Mouse (Mus musculus): ENCODE measurements around the gene Pear1. TPM values are rescaled to one million over a fixed set of nuclear protein-coding genes. Genes with fewer than 3 reads are reported as not detected.
A peak's percentile ranks its signal among the peaks of the same experiment; 100 is the strongest.

Gene Pear1
- polyA plus RNA-seq, 1 experiment from 2014 or later = 22.6 TPM

GRCm38 (mm10) chr3:87778283-87778682 lies 45.8 kb downstream of the Pear1 start:
- no peak overlapping the region for H3K4me3 ChIP-seq (replicated peaks; ENCODE audit: low read length)
- WGBS = 53% methylated on average over 23 of the region's 23 CpGs
- no peak for ATAC-seq (ENCODE audit: insufficient read depth, low FRiP score)
- no peak overlapping the region for H3K27ac ChIP-seq (ENCODE audit: low read length)
- no peaks in the 10 kb centered on the region for H3K36me3 ChIP-seq (ENCODE audit: control insufficient read depth, insufficient read depth, low read length)
- H3K4me2 ChIP-seq (ENCODE audit: low read depth, low read length) = no peak overlapping the region
- no peaks in the 10 kb centered on the region for H3K4me1 ChIP-seq (ENCODE audit: control insufficient read depth, insufficient read depth, low read length)
- no peaks in the 10 kb centered on the region for H3K9me3 ChIP-seq (replicated peaks; ENCODE audit: control insufficient read depth, low read length)
- 0 out of 2 replicates have a peak, but pooled peaks cover 3% of the 10 kb centered on the region for H3K27me3 ChIP-seq (ENCODE audit: control insufficient read depth, insufficient read depth, low read length)
- no peak overlapping the region for H3K9ac ChIP-seq (ENCODE audit: low read length)

DNA sequence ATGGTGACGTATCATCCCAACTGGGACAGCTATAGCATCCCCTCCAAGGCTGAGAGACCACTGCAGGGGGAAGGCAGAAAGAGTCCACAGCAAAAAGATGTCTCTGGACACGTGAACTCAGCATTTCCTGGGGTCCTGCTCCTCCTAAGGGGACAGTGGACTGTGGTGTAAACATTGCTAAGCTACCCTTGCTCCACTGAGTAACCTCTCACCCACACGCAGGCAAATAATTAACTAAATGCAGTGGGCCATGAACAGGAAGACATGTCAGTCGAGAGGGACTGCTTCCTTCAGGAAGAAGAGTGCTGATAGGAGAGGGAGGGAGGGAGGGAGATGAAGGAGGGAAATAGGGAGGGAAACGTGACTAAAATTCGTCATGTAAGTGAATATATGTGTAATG lies 53.0 kb downstream of the Pear1 start:
- H3K9me3 ChIP-seq (replicated peaks; ENCODE audit: control insufficient read depth, low read length) = no peaks in the 10 kb centered on the region
- H3K4me3 ChIP-seq (replicated peaks; ENCODE audit: low read length) = no peak overlapping the region
- no peaks in the 10 kb centered on the region for H3K36me3 ChIP-seq (ENCODE audit: control insufficient read depth, insufficient read depth, low read length)
- H3K4me1 ChIP-seq (ENCODE audit: control insufficient read depth, insufficient read depth, low read length) = peaks cover 9% of the 10 kb centered on the region
- no peak overlapping the region for H3K27ac ChIP-seq (ENCODE audit: low read length)
- ATAC-seq (ENCODE audit: insufficient read depth, low FRiP score) = no peak
- no peak overlapping the region for H3K4me2 ChIP-seq (ENCODE audit: low read depth, low read length)
- no peak overlapping the region for H3K9ac ChIP-seq (ENCODE audit: low read length)
- no peaks in the 10 kb centered on the region for H3K27me3 ChIP-seq (ENCODE audit: control insufficient read depth, insufficient read depth, low read length)
- 29% methylated on average over 6 of the region's 6 CpGs for WGBS

DNA sequence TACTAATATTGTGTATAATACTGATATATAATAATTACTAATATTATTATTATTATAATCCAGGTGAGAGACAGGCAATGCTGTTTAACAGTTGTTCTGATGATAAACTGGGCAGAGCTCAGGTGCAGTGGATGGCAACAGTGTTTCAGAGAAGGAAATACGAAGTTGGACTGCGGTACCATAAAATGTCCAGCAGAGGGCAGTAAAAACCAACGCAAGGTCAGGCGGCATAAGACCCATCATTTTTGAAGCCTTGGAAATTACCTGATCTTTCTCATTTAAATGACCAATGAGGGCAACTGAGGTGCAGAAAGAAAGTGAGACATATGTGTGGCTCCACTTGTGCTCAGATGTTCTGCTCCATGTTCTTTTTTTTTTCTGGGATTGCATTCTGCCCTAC lies 53.8 kb downstream of the Pear1 start:
- no peak overlapping the region for H3K4me3 ChIP-seq (replicated peaks; ENCODE audit: low read length)
- H3K9ac ChIP-seq (ENCODE audit: low read length) = no peak overlapping the region
- H3K4me2 ChIP-seq (ENCODE audit: low read depth, low read length) = no peak overlapping the region
- 2% methylated on average over 4 of the region's 4 CpGs for WGBS
- no peak for ATAC-seq (ENCODE audit: insufficient read depth, low FRiP score)
- no peak overlapping the region for H3K27ac ChIP-seq (ENCODE audit: low read length)
- H3K36me3 ChIP-seq (ENCODE audit: control insufficient read depth, insufficient read depth, low read length) = no peaks in the 10 kb centered on the region
- no peaks in the 10 kb centered on the region for H3K27me3 ChIP-seq (ENCODE audit: control insufficient read depth, insufficient read depth, low read length)
- H3K4me1 ChIP-seq (ENCODE audit: control insufficient read depth, insufficient read depth, low read length) = peaks cover 11% of the 10 kb centered on the region
- no peaks in the 10 kb centered on the region for H3K9me3 ChIP-seq (replicated peaks; ENCODE audit: control insufficient read depth, low read length)

- H3K9ac ChIP-seq (ENCODE audit: low read length) = no peak overlapping the region
- H3K4me2 ChIP-seq (ENCODE audit: low read depth, low read length) = peak overlapping the region; percentile 50; the same call in 1 of the 2 replicates
- no peak overlapping the region for H3K4me3 ChIP-seq (replicated peaks; ENCODE audit: low read length)
- no peaks in the 10 kb centered on the region for H3K27me3 ChIP-seq (ENCODE audit: control insufficient read depth, insufficient read depth, low read length)
- no peak overlapping the region for H3K27ac ChIP-seq (ENCODE audit: low read length)
- 77% methylated on average over 8 of the region's 8 CpGs for WGBS
- no peak for ATAC-seq (ENCODE audit: insufficient read depth, low FRiP score)
- peaks cover 19% of the 10 kb centered on the region for H3K4me1 ChIP-seq (ENCODE audit: control insufficient read depth, insufficient read depth, low read length)
- no peaks in the 10 kb centered on the region for H3K9me3 ChIP-seq (replicated peaks; ENCODE audit: control insufficient read depth, low read length)
- no peaks in the 10 kb centered on the region for H3K36me3 ChIP-seq (ENCODE audit: control insufficient read depth, insufficient read depth, low read length)
Observed at GRCm38 (mm10) chr3:87769506-87769905, 54.6 kb downstream of the Pear1 start.

GRCm38 (mm10) chr3:87768844-87769243 lies 55.3 kb downstream of the Pear1 start:
- peak overlapping the region; percentile 50 for H3K4me2 ChIP-seq (ENCODE audit: low read depth, low read length)
- peaks cover 26% of the 10 kb centered on the region for H3K4me1 ChIP-seq (ENCODE audit: control insufficient read depth, insufficient read depth, low read length)
- WGBS = under 1% methylated on average over 37 of the region's 37 CpGs
- H3K4me3 ChIP-seq (replicated peaks; ENCODE audit: low read length) = peak overlapping the region; percentile 53
- no peaks in the 10 kb centered on the region for H3K9me3 ChIP-seq (replicated peaks; ENCODE audit: control insufficient read depth, low read length)
- no peaks in the 10 kb centered on the region for H3K27me3 ChIP-seq (ENCODE audit: control insufficient read depth, insufficient read depth, low read length)
- peak; percentile 86 for ATAC-seq (ENCODE audit: insufficient read depth, low FRiP score)
- H3K36me3 ChIP-seq (ENCODE audit: control insufficient read depth, insufficient read depth, low read length) = no peaks in the 10 kb centered on the region
- H3K9ac ChIP-seq (ENCODE audit: low read length) = peak overlapping the region; percentile 68
- peak overlapping the region; percentile 59 for H3K27ac ChIP-seq (ENCODE audit: low read length)

- Histone ChIP-seq H3K36me3 (ENCODE audit: control insufficient read depth, insufficient read depth, low read length) (no peaks in the 10 kb centered on the region), H3K4me2 (ENCODE audit: low read depth, low read length) (peak overlapping the region; percentile 50), H3K27ac (ENCODE audit: low read length) (peak overlapping the region; percentile 59), H3K4me1 (ENCODE audit: control insufficient read depth, insufficient read depth, low read length) (peaks cover 29% of the 10 kb centered on the region), H3K4me3 (replicated peaks; ENCODE audit: low read length) (peak overlapping the region; percentile 53), H3K27me3 (ENCODE audit: control insufficient read depth, insufficient read depth, low read length) (no peaks in the 10 kb centered on the region), H3K9me3 (replicated peaks; ENCODE audit: control insufficient read depth, low read length) (no peaks in the 10 kb centered on the region), H3K9ac (ENCODE audit: low read length) (peak overlapping the region; percentile 68)
- no peak for ATAC-seq (ENCODE audit: insufficient read depth, low FRiP score)
- 37% methylated on average over 6 of the region's 6 CpGs for WGBS
Observed at GRCm38 (mm10) chr3:87768431-87768830, 55.7 kb downstream of the Pear1 start.

- Histone ChIP-seq H3K4me3 (replicated peaks; ENCODE audit: low read length) (peak overlapping the region; percentile 53), H3K9ac (ENCODE audit: low read length) (peak overlapping the region; percentile 68), H3K27ac (ENCODE audit: low read length) (peak overlapping the region; percentile 59), H3K9me3 (replicated peaks; ENCODE audit: control insufficient read depth, low read length) (no peaks in the 10 kb centered on the region), H3K4me2 (ENCODE audit: low read depth, low read length) (peak overlapping the region; percentile 50), H3K27me3 (ENCODE audit: control insufficient read depth, insufficient read depth, low read length) (no peaks in the 10 kb centered on the region), H3K4me1 (ENCODE audit: control insufficient read depth, insufficient read depth, low read length) (peaks cover 34% of the 10 kb centered on the region), H3K36me3 (ENCODE audit: control insufficient read depth, insufficient read depth, low read length) (no peaks in the 10 kb centered on the region)
- no peak for ATAC-seq (ENCODE audit: insufficient read depth, low FRiP score)
- 66% methylated on average over 8 of the region's 8 CpGs for WGBS
Observed at GRCm38 (mm10) chr3:87767764-87768163, 56.3 kb downstream of the Pear1 start.

DNA sequence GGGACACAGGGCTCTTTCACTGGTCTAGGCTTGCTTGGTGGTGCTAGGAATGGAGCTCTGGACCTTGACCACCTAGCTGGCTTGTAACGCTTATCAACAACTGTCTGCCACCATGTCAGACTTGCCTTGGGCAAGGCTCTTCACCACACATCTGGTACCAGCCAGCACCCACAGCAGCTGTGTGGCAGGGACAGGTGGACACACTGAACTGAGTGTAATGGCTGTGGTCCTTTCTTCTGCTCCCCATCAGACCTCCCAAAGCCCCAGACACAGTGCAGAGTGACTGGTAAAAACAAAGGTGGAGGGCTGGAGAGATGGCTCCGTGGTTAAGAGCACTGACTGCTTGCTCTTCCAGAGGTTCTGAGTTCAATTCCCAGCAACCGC lies 57.8 kb downstream of the Pear1 start:
- peak overlapping the region; percentile 45 for H3K4me2 ChIP-seq (ENCODE audit: low read depth, low read length)

DNA sequence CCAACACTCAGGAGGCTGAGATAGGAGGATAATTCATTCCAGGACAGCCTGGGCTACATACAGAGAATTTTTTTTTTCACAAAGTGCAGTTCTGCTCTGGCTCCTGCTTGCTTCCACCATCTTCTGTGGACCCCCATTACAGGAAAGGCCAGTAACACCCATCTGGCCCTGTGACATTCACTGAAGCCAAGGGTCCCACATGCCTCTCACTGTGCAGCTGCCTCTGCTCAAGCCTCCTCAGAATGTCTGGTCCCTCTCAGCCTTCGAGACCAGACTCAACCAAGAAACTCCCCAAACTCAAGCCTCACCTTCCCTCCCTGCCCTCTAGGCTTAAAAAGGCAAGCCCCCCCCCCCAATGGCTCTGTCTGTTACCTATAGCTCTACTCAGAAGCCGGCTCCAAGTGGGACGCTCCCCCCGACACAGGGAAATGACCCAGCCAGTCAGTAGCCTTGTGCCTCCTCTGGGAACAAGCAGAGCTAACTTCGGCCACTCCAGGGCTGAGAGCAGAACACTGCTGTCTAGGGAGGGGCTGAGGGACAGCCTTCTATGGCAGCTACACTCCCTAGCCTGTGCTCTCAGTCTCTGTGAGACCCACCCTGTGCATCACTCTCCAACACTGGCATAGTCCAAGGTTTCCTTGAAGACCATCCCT lies 58.3 kb downstream of the Pear1 start:
- H3K4me1 ChIP-seq (ENCODE audit: control insufficient read depth, insufficient read depth, low read length) = peaks cover 45% of the 10 kb centered on the region
- H3K9ac ChIP-seq (ENCODE audit: low read length) = peak overlapping the region; percentile 48
- peak overlapping the region; percentile 94 for H3K27ac ChIP-seq (ENCODE audit: low read length)
- peak overlapping the region; percentile 28; the same call in 1 of the 2 replicates for H3K4me3 ChIP-seq (replicated peaks; ENCODE audit: low read length)
- 75% methylated on average over 5 of the region's 5 CpGs for WGBS
- no peaks in the 10 kb centered on the region for H3K27me3 ChIP-seq (ENCODE audit: control insufficient read depth, insufficient read depth, low read length)
- H3K36me3 ChIP-seq (ENCODE audit: control insufficient read depth, insufficient read depth, low read length) = no peaks in the 10 kb centered on the region
- H3K4me2 ChIP-seq (ENCODE audit: low read depth, low read length) = peak overlapping the region; percentile 45
- H3K9me3 ChIP-seq (replicated peaks; ENCODE audit: control insufficient read depth, low read length) = no peaks in the 10 kb centered on the region
- ATAC-seq (ENCODE audit: insufficient read depth, low FRiP score) = no peak

More for the DNA sequence above, 57.8 kb downstream of the Pear1 start:
- Histone ChIP-seq H3K27ac (ENCODE audit: low read length) (peak overlapping the region; percentile 94), H3K4me3 (replicated peaks; ENCODE audit: low read length) (no peak overlapping the region), H3K9me3 (replicated peaks; ENCODE audit: control insufficient read depth, low read length) (no peaks in the 10 kb centered on the region), H3K27me3 (ENCODE audit: control insufficient read depth, insufficient read depth, low read length) (no peaks in the 10 kb centered on the region), H3K36me3 (ENCODE audit: control insufficient read depth, insufficient read depth, low read length) (no peaks in the 10 kb centered on the region), H3K4me1 (ENCODE audit: control insufficient read depth, insufficient read depth, low read length) (peaks cover 43% of the 10 kb centered on the region), H3K9ac (ENCODE audit: low read length) (peak overlapping the region; percentile 48; the same call in 1 of the 2 replicates)
- no peak for ATAC-seq (ENCODE audit: insufficient read depth, low FRiP score)
- WGBS = 82% methylated on average over 3 of the region's 3 CpGs
